Mouse (Mus musculus): ENCODE data around the gene Cyth1. TPM values are rescaled to one million over a fixed set of nuclear protein-coding genes. Genes with fewer than 3 reads are reported as not detected.
A peak's percentile ranks its signal among the peaks of the same experiment; 100 is the strongest.

The Cyth1 gene
- polyA plus RNA-seq, 1 experiment from 2014 or later = 11.3 TPM

- Histone ChIP-seq H3K27me3 (ENCODE audit: low read depth, poor library complexity, severe bottlenecking) (peaks cover 8% of the 10 kb centered on the region), H3K27ac (replicated peaks) (peak overlapping the region; percentile 85), H3K36me3 (no peaks in the 10 kb centered on the region), H3K9me3 (replicated peaks) (no peaks in the 10 kb centered on the region), H3K4me3 (peak overlapping the region; percentile 90), H3K4me1 (peaks cover 36% of the 10 kb centered on the region)
- WGBS = 3% methylated on average over 43 of the region's 43 CpGs
- peak; percentile 51 for DNase-seq (ENCODE audit: low spot score)
These were observed 865 bp downstream of the Cyth1 start for GRCm38 (mm10) chr11:118247359-118248095.

DNA sequence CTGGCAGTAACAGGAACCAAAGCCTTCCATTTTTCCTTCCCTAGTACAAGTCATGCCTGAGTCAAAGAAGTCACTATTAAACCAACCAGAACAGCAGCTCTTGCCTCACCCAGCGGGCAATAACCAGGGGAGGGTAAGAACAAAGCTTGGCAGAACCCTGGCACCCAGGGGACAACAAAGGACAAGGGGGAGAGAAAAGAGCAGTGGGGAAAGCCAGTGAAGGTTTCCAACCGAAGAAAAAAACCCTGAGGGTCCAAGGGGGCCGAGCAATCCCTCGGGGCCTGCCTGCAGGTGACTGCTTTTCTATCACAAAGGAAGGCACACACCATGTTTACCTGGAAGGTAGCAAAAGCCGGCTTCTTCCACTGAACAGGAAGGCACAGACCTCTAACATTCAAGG is 1.7 kb downstream of the Cyth1 start:
- peaks cover 8% of the 10 kb centered on the region for H3K27me3 ChIP-seq (ENCODE audit: low read depth, poor library complexity, severe bottlenecking)
- peaks cover 41% of the 10 kb centered on the region for H3K4me1 ChIP-seq
- peak overlapping the region; percentile 90 for H3K4me3 ChIP-seq
- H3K9me3 ChIP-seq (replicated peaks) = no peaks in the 10 kb centered on the region
- H3K36me3 ChIP-seq = no peaks in the 10 kb centered on the region
- no peak for DNase-seq (ENCODE audit: low spot score)
- 63% methylated on average over 5 of the region's 5 CpGs for WGBS
- H3K27ac ChIP-seq (replicated peaks) = no peak overlapping the region

DNA sequence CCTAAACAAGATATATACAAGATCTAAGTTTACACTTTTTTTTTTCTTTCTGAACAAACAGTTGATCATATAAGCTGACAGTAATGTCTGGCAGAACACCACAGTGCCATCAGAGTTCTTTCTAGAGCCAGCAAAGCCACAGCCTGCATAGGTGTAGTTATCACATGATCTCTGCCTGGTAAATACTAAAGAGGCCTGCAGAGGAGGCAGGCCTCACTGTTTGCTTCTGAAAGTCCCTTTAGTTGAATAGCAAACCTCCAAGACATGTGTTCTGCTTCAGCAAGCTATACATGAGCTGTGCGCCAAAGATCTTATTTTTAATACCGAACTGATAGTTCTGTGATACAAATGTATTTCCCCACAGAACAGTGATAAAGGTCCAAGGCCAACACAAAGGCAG is 3.3 kb downstream of the Cyth1 start:
- H3K27ac ChIP-seq (replicated peaks) = no peak overlapping the region
- H3K36me3 ChIP-seq = no peaks in the 10 kb centered on the region
- peaks cover 50% of the 10 kb centered on the region for H3K4me1 ChIP-seq
- DNase-seq (ENCODE audit: low spot score) = no peak
- H3K4me3 ChIP-seq = no peak overlapping the region
- H3K9me3 ChIP-seq (replicated peaks) = no peaks in the 10 kb centered on the region
- H3K27me3 ChIP-seq (ENCODE audit: low read depth, poor library complexity, severe bottlenecking) = peaks cover 8% of the 10 kb centered on the region
- WGBS = 98% methylated on average over 2 of the region's 2 CpGs

DNA sequence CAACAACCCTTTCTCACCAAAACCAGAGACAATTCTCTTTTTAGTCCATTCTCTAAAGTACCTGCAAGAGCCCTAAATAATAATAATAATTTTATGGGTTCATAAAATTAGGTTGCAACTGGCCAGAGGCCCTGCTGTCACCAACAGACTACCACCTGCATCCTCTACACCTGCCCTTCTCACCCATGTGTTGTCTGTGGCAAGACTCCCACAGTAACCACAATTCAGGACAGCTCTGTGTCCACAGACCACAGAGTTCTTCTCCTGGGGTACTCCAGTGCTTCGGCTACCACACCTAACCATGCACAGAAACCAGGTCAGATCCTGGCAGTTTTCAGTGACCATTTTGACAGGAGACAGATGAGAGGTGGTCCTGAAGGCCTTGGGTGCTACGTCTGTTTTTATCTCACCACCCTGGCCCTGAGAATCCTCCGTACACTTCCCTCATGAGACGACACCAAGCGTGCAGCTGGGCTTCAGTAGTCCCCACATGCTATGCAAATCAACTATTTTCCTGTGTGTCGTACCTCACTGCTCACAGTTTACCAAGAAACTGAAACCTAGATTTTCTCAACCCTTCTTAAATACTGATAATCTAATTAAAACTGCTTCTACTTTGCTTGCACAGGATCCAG is 4.6 kb downstream of the Cyth1 start:
- Histone ChIP-seq H3K27me3 (ENCODE audit: low read depth, poor library complexity, severe bottlenecking) (peaks cover 8% of the 10 kb centered on the region), H3K36me3 (no peaks in the 10 kb centered on the region), H3K27ac (replicated peaks) (no peak overlapping the region), H3K4me3 (no peak overlapping the region), H3K4me1 (peaks cover 53% of the 10 kb centered on the region), H3K9me3 (replicated peaks) (no peaks in the 10 kb centered on the region)
- no peak for DNase-seq (ENCODE audit: low spot score)
- WGBS = 90% methylated on average over 6 of the region's 6 CpGs

- Histone ChIP-seq H3K36me3 (no peaks in the 10 kb centered on the region), H3K9me3 (replicated peaks) (no peaks in the 10 kb centered on the region), H3K4me3 (no peak overlapping the region), H3K27ac (replicated peaks) (no peak overlapping the region), H3K4me1 (peaks cover 44% of the 10 kb centered on the region), H3K27me3 (ENCODE audit: low read depth, poor library complexity, severe bottlenecking) (peaks cover 8% of the 10 kb centered on the region)
- 88% methylated on average over 4 of the region's 4 CpGs for WGBS
- no peak for DNase-seq (ENCODE audit: low spot score)
These were observed 5.9 kb downstream of the Cyth1 start for GRCm38 (mm10) chr11:118242506-118242905.

DNA sequence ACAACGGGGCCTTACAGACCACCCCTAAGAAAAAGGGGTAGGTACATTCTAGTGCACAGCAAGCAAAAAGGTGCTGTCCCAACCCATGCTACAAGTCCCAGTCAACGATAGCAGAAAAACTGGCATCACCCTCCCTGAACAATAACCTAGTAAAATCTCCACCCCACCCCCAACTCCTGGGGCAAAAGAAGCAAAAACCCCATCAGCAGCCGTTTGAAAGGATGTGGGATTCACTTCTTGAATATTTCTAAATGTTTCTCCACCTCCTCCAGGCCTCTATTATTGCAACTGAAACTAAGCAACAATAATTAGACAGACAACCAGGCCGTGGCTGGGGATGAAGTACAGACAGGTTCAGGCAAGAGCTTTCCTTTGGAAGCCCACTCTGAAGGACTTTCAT is 8.0 kb downstream of the Cyth1 start:
- Histone ChIP-seq H3K4me3 (no peak overlapping the region), H3K9me3 (replicated peaks) (no peaks in the 10 kb centered on the region), H3K27ac (replicated peaks) (no peak overlapping the region), H3K4me1 (peaks cover 43% of the 10 kb centered on the region), H3K36me3 (no peaks in the 10 kb centered on the region), H3K27me3 (ENCODE audit: low read depth, poor library complexity, severe bottlenecking) (no peaks in the 10 kb centered on the region)
- DNase-seq (ENCODE audit: low spot score) = no peak
- 79% methylated on average over 4 of the region's 4 CpGs for WGBS

DNA sequence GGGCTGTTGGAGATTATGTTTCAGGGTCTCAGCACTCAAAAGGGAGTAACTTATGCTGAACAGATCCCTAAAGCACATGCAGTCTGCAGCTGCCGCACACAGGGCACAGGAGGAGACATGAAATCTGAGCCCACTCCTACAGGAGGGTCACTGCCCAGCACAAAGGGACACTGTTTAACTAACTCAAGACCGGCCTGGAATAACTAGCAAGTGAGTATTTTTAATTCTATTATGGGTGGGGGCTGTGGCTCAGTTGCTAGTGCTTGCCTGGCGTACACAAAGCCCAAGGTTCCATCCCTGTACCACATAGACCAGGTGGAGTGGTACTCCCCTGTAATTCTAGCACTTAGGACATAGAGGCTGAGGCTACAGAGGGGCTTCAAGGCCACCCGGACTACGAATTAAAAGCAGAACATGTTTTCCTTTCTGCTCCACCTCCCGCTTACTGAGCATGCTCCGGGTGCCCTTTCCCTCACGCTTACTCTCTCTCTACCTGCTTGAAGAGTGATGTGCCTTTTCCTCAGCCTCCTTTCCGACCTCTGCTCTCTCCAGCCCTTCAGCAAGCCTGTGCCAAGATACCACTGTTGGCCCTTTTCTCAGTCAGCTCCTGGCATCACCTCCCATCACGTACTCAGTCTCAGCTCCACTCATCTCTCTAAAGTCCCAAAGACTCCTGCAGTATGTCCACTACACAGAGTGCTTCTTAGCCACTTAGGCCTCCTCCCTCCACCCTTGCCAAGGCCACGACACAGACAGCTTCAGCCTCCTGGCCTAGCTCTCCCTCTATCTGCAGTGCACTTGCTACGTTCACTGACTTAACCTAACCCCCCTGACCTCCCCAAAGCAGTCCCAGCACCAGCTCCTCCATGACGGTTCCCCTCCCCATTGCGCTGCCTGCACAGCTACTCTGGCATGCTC is 8.9 kb downstream of the Cyth1 start:
- Histone ChIP-seq H3K4me1 (peaks cover 43% of the 10 kb centered on the region), H3K36me3 (no peaks in the 10 kb centered on the region), H3K9me3 (replicated peaks) (no peaks in the 10 kb centered on the region), H3K4me3 (no peak overlapping the region), H3K27ac (replicated peaks) (peak overlapping the region; percentile 74), H3K27me3 (ENCODE audit: low read depth, poor library complexity, severe bottlenecking) (no peaks in the 10 kb centered on the region)
- 60% methylated on average over 14 of the region's 14 CpGs for WGBS
- DNase-seq (ENCODE audit: low spot score) = peak; percentile 46

- no peaks in the 10 kb centered on the region for H3K9me3 ChIP-seq (replicated peaks)
- no peak for DNase-seq (ENCODE audit: low spot score)
- H3K27ac ChIP-seq (replicated peaks) = peak overlapping the region; percentile 57
- H3K36me3 ChIP-seq = no peaks in the 10 kb centered on the region
- H3K4me3 ChIP-seq = no peak overlapping the region
- 78% methylated on average over 6 of the region's 6 CpGs for WGBS
- no peaks in the 10 kb centered on the region for H3K27me3 ChIP-seq (ENCODE audit: low read depth, poor library complexity, severe bottlenecking)
- H3K4me1 ChIP-seq = peaks cover 38% of the 10 kb centered on the region
These were observed 11.7 kb downstream of the Cyth1 start for GRCm38 (mm10) chr11:118236520-118237190.

DNA sequence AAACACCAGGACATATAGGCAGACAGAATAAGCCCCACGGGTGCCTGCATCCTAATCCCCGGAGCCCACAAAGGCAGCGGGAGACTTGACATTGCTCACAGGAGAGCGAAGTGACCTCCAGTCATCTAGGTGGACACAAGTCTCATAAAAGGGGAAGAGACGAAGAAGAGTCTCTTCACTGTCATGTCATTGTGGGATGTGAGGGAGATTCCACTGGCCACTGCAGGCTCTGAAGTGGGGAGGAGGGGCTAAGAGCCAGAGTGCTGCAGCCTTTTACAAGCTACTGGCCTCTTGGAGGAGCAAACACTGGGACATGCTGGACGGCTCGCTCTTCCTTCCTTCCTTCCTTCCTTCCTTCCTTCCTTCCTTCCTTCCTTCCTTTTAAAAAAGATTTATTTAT is 13.5 kb downstream of the Cyth1 start:
- 88% methylated on average over 7 of the region's 7 CpGs for WGBS
- DNase-seq (ENCODE audit: low spot score) = no peak
- H3K4me3 ChIP-seq = no peak overlapping the region
- H3K9me3 ChIP-seq (replicated peaks) = no peaks in the 10 kb centered on the region
- H3K4me1 ChIP-seq = peaks cover 27% of the 10 kb centered on the region
- no peaks in the 10 kb centered on the region for H3K27me3 ChIP-seq (ENCODE audit: low read depth, poor library complexity, severe bottlenecking)
- H3K36me3 ChIP-seq = no peaks in the 10 kb centered on the region
- H3K27ac ChIP-seq (replicated peaks) = no peak overlapping the region

- no peaks in the 10 kb centered on the region for H3K9me3 ChIP-seq (replicated peaks)
- no peaks in the 10 kb centered on the region for H3K27me3 ChIP-seq (ENCODE audit: low read depth, poor library complexity, severe bottlenecking)
- no peak for DNase-seq (ENCODE audit: low spot score)
- 82% methylated on average over 6 of the region's 6 CpGs for WGBS
- no peak overlapping the region for H3K27ac ChIP-seq (replicated peaks)
- H3K4me3 ChIP-seq = no peak overlapping the region
- no peaks in the 10 kb centered on the region for H3K36me3 ChIP-seq
- peaks cover 23% of the 10 kb centered on the region for H3K4me1 ChIP-seq
These were observed 13.9 kb downstream of the Cyth1 start for GRCm38 (mm10) chr11:118234500-118234899.

- 85% methylated on average over 3 of the region's 3 CpGs for WGBS
- no peak for DNase-seq (ENCODE audit: low spot score)
- H3K9me3 ChIP-seq (replicated peaks) = no peaks in the 10 kb centered on the region
- H3K4me3 ChIP-seq = no peak overlapping the region
- H3K4me1 ChIP-seq = peaks cover 17% of the 10 kb centered on the region
- no peak overlapping the region for H3K27ac ChIP-seq (replicated peaks)
- no peaks in the 10 kb centered on the region for H3K36me3 ChIP-seq
- no peaks in the 10 kb centered on the region for H3K27me3 ChIP-seq (ENCODE audit: low read depth, poor library complexity, severe bottlenecking)
These were observed 14.5 kb downstream of the Cyth1 start for GRCm38 (mm10) chr11:118233924-118234323.

DNA sequence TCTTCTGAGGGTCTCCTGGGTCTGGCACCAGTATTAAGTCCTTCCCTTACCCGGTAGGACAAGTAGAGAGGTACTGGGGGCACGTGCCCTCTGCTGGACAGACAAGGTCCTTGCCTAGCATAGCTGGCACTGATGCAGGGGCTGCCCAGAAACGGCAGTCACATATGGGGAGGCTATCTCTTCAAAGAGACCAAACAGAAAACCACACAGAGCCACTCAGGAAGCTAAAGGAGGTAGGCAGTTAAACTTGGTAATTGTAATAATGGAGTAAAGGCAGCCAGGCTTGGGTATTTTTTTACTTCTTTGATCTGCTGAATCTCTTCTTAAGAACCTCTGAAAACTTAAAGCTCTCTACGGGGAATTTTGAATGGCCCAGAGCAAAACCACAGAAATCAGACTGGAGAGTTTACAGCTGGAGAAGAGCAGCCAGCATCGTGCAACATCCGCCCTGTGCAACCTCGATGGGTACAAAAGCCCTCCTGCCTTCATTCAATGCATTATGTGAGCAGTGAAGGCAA is 16.0 kb downstream of the Cyth1 start:
- Histone ChIP-seq H3K4me1 (peaks cover 12% of the 10 kb centered on the region), H3K9me3 (replicated peaks) (no peaks in the 10 kb centered on the region), H3K27ac (replicated peaks) (no peak overlapping the region), H3K27me3 (ENCODE audit: low read depth, poor library complexity, severe bottlenecking) (no peaks in the 10 kb centered on the region), H3K36me3 (no peaks in the 10 kb centered on the region), H3K4me3 (no peak overlapping the region)
- no peak for DNase-seq (ENCODE audit: low spot score)
- 57% methylated on average over 7 of the region's 7 CpGs for WGBS
